Mouse (Mus musculus) thymus, postnatal 4 days (tissue): Measurements from ENCODE around the gene Brwd1.
"Not testable (repeated sequence)": the region's sequence is repeated elsewhere in the genome, so short reads cannot be mapped to it uniquely, and the experiment has no call there.

Source experiments
- DNase-seq: peaks from one replicate; pipeline ENCODE4 v3.0.0; 2021

Gene Brwd1

DNA sequence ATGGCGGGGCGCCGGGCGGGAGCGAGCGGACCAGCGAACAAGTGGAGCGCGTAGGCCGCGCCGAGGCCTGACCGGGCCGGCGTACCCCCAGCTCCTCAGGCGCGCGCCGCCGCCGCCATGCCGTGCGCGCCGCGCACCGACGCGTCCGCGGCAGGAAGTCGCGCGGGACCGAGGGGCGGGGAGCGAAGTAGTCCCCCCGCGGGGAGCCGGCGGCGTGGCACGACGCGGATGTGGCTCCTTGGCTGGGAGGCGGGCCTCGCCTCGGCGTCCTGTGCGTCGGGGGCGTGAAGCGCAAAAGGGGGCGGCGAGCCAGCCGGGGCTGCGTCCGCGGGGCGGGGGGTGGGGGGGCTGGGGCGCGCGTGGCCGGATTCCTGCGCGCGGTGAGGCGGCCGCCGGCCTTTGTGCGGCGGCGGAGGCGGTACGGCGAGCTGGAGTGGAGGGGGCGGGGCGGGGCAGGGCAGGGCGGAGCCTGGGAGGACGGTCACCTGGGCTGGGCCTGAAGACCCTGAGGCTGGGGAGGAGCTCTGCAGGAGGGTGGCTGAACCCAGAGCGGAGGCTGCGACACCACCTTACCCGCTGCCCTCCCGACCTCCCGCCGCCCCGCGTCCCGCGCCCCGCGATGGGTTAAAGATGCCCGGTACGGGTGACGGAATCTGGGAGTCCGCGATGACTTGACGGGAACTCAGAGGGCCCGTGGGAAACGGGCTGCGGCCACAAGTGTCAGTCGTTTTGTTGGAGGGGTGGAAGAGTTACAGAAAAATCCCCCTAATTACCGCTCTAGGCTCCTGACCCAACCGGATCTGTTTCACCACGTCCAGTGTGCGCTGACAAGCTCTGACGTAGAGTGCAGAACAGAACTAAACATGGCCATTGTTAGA is at the start of gene Brwd1:
Brwd1 (minus strand) TSS at position 226 of the 878 bp plus-strand sequence.
- DNase-seq = peak; percentile 92

- no peak for DNase-seq
Observed at GRCm38 (mm10) chr16:96128466-96128865, 46.1 kb upstream of the Brwd1 start.

- peak; percentile 97 for DNase-seq
Observed at GRCm38 (mm10) chr16:96127657-96128344, 45.5 kb upstream of the Brwd1 start, which contains the start of gene Hmgn1. Gene Hmgn1, minus strand, starts transcription at chr16:96127729.

GRCm38 (mm10) chr16:96127288-96127656 is 44.9 kb upstream of the Brwd1 start:
- no peak for DNase-seq

DNA sequence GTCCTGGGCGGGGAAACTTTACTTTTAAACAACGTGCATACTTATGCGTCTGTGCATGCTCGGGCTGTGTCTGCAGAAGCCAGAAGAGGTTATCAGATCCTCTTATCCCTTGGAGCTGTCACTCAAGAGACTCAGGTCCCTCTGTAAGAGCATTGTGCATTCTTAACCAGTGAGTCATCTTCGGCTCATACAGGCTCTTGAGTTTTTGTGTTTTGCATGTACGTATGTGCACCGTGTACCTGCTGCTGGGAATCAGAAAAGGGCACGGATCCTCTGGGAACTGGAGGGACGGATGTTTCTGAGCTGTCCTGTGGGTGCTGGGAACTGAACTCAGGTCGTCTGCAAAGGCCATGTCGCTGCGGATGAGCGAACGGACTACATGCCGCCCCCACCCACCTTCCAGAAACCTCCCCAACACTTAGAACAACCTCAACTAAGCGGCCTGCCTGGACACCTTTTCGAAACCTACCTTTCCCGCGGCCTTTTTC is 44.4 kb upstream of the Brwd1 start:
- peak; percentile 12 for DNase-seq

DNA sequence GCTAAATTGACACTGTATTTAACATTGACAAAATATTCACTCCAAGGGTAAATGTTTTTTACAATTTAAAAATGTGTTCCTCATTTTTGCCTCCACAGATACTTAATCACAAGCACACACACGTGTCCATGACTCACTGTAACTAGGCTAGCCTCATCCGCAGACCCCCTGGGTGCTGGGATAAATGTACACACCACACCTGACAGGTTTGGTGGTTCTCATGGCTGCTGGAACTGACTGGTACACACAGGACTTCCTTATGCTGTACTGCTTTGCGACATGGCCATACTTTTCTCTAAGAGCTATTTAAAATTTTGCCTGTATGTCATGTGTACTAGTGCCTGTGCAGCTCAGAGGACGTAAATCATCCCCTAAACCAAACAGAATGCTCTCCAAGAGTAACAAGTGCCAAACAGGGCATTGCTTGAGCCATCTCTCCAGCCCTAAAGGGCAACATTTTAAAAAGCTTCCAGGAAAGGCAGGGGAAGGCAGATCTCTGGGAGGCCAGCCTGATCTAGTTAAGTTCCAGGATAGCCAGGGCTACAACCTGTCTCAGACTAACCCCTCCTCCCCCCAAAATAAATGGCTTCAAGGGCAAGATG is 37.8 kb upstream of the Brwd1 start:
- DNase-seq = no peak

- DNase-seq = no peak
Observed at GRCm38 (mm10) chr16:96114729-96115128, 32.4 kb upstream of the Brwd1 start.

GRCm38 (mm10) chr16:96112769-96113168 is 30.4 kb upstream of the Brwd1 start:
- peak; percentile 53 for DNase-seq

- no peak for DNase-seq
Observed at GRCm38 (mm10) chr16:96110655-96111345, 28.5 kb upstream of the Brwd1 start.

DNA sequence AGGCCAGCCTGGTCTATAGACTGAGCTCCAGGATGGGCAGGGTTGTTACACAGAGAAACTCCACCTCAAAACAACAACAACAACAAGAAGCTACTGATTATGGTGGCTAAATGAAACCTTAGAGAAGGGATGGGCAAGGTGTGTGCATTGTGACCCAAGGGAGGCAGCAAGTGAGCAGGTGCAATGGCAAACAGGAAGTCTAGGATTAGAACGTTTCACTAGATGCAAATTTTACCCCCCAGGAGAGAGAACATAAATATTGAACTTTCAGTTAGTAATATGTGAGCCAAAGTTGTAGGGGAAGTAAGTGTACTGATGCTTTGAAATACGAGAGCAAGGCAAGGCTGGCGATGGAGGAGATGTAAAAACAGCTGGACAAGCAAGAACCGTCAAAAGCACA is 27.3 kb upstream of the Brwd1 start:
- no peak for DNase-seq

GRCm38 (mm10) chr16:96103036-96103435 is 20.7 kb upstream of the Brwd1 start:
- peak; percentile 58 for DNase-seq

GRCm38 (mm10) chr16:96097811-96098210 is 15.5 kb upstream of the Brwd1 start:
- not testable (repeated sequence) for DNase-seq

DNA sequence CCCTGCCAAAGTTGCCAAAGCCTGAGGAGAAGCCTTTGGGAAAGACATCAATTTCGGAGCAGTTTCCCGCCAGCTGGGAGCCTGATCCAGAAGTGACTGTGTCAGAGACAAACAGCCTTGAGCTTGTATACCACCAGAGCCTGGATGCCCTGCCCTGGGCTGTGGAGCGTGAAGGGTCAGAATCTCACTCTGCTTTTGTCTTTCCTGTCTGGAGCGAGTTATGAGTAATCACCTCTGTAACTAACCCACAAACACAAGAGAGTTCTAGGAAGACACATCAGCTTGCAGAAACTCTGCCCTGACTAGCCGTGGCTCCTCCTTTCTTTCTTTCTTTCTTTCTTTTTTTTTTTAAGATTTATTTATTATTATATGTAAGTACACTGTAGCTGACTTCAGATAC is 13.6 kb upstream of the Brwd1 start:
- no peak for DNase-seq

GRCm38 (mm10) chr16:96091515-96092504 is 9.5 kb upstream of the Brwd1 start:
- DNase-seq = peak; percentile 43

GRCm38 (mm10) chr16:96088120-96088519 is 5.8 kb upstream of the Brwd1 start:
- DNase-seq = no peak

GRCm38 (mm10) chr16:96087436-96087835 is 5.1 kb upstream of the Brwd1 start:
- no peak for DNase-seq

DNA sequence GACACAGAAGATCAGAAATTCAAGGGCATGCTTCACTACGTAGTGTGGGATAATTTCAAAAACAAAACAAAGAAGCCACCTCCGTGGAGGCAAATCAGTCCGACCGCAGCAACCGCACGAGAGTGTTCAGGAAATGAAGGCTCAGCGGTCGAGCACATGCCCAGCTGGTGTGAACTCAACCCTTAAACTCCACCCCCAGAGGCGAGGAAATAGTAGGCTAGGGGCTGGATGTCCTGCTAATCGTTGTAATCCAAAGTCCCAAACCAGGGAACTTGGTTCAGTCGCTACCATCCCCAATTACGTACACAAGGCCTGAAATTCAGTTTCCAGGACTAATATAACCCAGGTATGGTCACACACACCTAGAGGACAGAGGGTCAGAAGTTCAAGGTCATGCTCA is 4.7 kb upstream of the Brwd1 start:
- peak; percentile 63 for DNase-seq

DNA sequence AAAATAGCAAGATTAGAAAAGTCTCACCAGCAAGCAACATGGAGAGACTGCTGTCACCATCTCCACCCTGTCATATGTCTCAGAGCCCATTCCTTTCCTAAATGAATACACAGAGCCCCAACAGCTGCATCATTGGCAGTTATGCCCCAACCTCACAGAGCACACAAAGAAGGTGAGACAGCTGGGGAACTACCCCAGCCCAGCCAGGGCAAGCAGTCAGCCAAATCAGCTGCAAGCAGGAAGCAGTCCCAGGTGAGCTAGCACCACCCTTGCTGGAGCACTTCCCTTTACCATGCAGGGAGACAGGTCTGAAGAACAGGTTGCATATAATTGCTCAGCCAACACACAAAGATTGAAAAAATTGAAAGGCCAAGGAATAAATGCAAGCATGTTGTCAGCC is 3.3 kb upstream of the Brwd1 start:
- peak; percentile 75 for DNase-seq

GRCm38 (mm10) chr16:96083179-96083646 is 887 bp upstream of the Brwd1 start:
- peak; percentile 37 for DNase-seq

- no peak for DNase-seq
Observed at GRCm38 (mm10) chr16:96081742-96082241, 534 bp downstream of the Brwd1 start.

DNA sequence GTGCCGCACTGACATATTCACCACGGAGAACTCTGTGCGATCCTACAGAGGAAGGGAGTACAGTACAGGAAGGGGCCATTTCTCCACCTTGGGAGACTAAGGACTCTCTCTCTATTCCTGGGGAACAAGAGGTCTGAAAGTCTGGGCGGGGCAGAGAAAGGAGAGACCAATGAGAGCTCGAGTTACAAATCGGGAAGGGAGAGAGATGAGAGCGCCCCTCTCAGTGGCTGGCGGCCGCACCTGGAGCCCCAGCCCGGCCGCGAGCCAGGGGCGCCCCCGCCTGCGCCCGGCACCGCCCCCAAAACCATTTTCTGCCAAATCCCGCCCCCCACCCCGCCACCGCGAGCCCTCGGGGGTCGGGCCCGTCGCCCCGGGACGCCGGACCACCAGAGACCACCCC is 995 bp downstream of the Brwd1 start:
- DNase-seq = peak; percentile 93
